In the genomic region with DNA sequence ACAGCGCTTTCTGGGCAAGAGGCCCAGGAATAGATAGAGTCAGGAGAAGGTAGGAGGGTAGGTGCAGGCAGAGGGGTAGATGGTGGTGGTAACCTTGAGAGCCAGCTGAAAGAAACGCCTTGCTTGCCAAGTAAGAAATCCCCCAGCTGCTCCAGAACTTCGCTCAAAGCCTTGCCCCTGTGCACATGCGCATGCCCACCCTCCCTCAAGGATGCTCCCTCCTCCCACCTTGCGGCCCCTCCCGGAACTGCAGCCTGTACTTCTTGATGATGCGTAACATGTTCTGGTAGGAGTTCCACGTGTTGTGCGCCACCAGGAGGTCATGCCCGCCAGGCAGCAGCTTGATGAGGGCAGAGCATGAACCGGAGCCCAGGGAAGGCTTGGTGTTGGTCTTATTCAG, we compare ENCODE assay signal across 7 mouse cellular contexts. TPM values are rescaled to one million over a fixed set of nuclear protein-coding genes. Genes with fewer than 3 reads are reported as not detected.
A peak's percentile ranks its signal among the peaks of the same experiment; 100 is the strongest.
DNase-seq lines count a peak whose midpoint lies in the region; ATAC-seq and TF ChIP-seq lines count a peak whose summit lies in the region.

No protein-coding gene starts in this region.

- no peak overlapping the region for H3K9ac ChIP-seq in midbrain, embryonic 11.5 days (ENCODE audit: low read length)
- H3K9ac ChIP-seq in midbrain, embryonic 13.5 days (replicated peaks): no peak overlapping the region
- no peak overlapping the region for H3K9ac ChIP-seq in stomach, postnatal 0 days (ENCODE audit: low read length)

- no peak for ATAC-seq in midbrain, embryonic 11.5 days (ENCODE audit: low FRiP score)
- no peak for ATAC-seq in midbrain, embryonic 13.5 days
- ATAC-seq in stomach, postnatal 0 days (ENCODE audit: low FRiP score, low TSS enrichment): no peak
- no peak for ATAC-seq in erythroid progenitor cell, adult 5-6 weeks (replicated peaks; ENCODE audit: low FRiP score, poor library complexity, severe bottlenecking)

- H3K4me1 ChIP-seq in midbrain, embryonic 11.5 days (ENCODE audit: control insufficient read depth, insufficient read depth, low read length): no peaks in the 10 kb centered on the region
- H3K4me1 ChIP-seq in midbrain, embryonic 13.5 days (replicated peaks): peaks cover 7% of the 10 kb centered on the region; the same call in 1 of the 2 replicates
- H3K4me1 ChIP-seq in stomach, postnatal 0 days (replicated peaks; ENCODE audit: control insufficient read depth, insufficient read depth): no peaks in the 10 kb centered on the region

- 0 out of 2 replicates have a peak, but pooled peaks cover 3% of the 10 kb centered on the region for H3K36me3 ChIP-seq in midbrain, embryonic 11.5 days (ENCODE audit: control insufficient read depth, insufficient read depth, low read length)
- H3K36me3 ChIP-seq in midbrain, embryonic 13.5 days: peaks cover 41% of the 10 kb centered on the region
- peaks cover 5% of the 10 kb centered on the region for H3K36me3 ChIP-seq in stomach, postnatal 0 days (ENCODE audit: control insufficient read depth, insufficient read depth, low read length)

- H3K4me2 ChIP-seq in midbrain, embryonic 11.5 days: no peak overlapping the region
- H3K4me2 ChIP-seq in midbrain, embryonic 13.5 days (replicated peaks): no peak overlapping the region
- H3K4me2 ChIP-seq in stomach, postnatal 0 days (replicated peaks; ENCODE audit: low read depth): no peak overlapping the region

- no peaks in the 10 kb centered on the region for H3K27me3 ChIP-seq in midbrain, embryonic 11.5 days (ENCODE audit: control insufficient read depth, insufficient read depth, low read length)
- H3K27me3 ChIP-seq in midbrain, embryonic 13.5 days: no peaks in the 10 kb centered on the region
- H3K27me3 ChIP-seq in stomach, postnatal 0 days (ENCODE audit: control insufficient read depth, insufficient read depth, low read length): no peaks in the 10 kb centered on the region

- peak; percentile 49 for DNase-seq in heart, postnatal 4 days
- DNase-seq in heart, adult 8-10 months (ENCODE audit: low spot score): no peak
- DNase-seq in midbrain, embryonic 11.5 days (ENCODE audit: low spot score, missing footprints): peak; percentile 90
- DNase-seq in embryo, embryonic 10.5 days (ENCODE audit: low spot score): peak; percentile 70
- DNase-seq in stomach, postnatal 0 days (ENCODE audit: low spot score): no peak

- H3K27ac ChIP-seq in midbrain, embryonic 11.5 days (ENCODE audit: low read depth, low read length): no peak overlapping the region
- no peak overlapping the region for H3K27ac ChIP-seq in midbrain, embryonic 13.5 days
- no peak overlapping the region for H3K27ac ChIP-seq in stomach, postnatal 0 days (replicated peaks)

- WGBS in midbrain, embryonic 11.5 days: 61% methylated on average over 11 of the region's 11 CpGs
- WGBS in midbrain, embryonic 13.5 days: 68% methylated on average over 11 of the region's 11 CpGs
- 70% methylated on average over 11 of the region's 11 CpGs for WGBS in stomach, postnatal 0 days

- peak; percentile 68 for TF ChIP-seq CTCF in stomach, postnatal 0 days (IDR thresholded peaks at IDR 0.05; ENCODE audit: low read depth)

- H3K4me3 ChIP-seq in midbrain, embryonic 11.5 days (ENCODE audit: low read depth, low read length): no peak overlapping the region
- H3K4me3 ChIP-seq in midbrain, embryonic 13.5 days (replicated peaks): no peak overlapping the region
- H3K4me3 ChIP-seq in stomach, postnatal 0 days (ENCODE audit: low read depth, low read length): no peak overlapping the region

- H3K9me3 ChIP-seq in midbrain, embryonic 11.5 days (ENCODE audit: control insufficient read depth, low read length): no peaks in the 10 kb centered on the region
- H3K9me3 ChIP-seq in midbrain, embryonic 13.5 days: no peaks in the 10 kb centered on the region
- no peaks in the 10 kb centered on the region for H3K9me3 ChIP-seq in stomach, postnatal 0 days (ENCODE audit: control insufficient read depth, low read length)

- no peak for TF ChIP-seq EP300 in stomach, postnatal 0 days (optimal IDR thresholded peaks at IDR 0.05)

RNA-seq across cellular contexts. Expression of a gene that starts 11.0 kb away (rescaled TPM):
- total RNA-seq in heart, postnatal 4 days (2021): 10 to 100 TPM; 38.0 to 38.3 TPM
- 10 to 100 TPM; 46.7 to 54.2 (median 49.5) TPM for total RNA-seq in heart, adult 8-10 months (2022)
- polyA plus RNA-seq in midbrain, embryonic 11.5 days (2014; fragmentation: Nextera tagmentation; extraction: Ambion mirVana): 20.2 and 21.9 TPM in 2 replicates
- polyA plus RNA-seq in midbrain, embryonic 13.5 days (2015; fragmentation: Nextera tagmentation; extraction: Ambion mirVana): 25.1 and 29.3 TPM in 2 replicates
- polyA plus RNA-seq in stomach, postnatal 0 days (2015; fragmentation: Nextera tagmentation; extraction: Ambion mirVana): 42.6 and 45.9 TPM in 2 replicates
- total RNA-seq in erythroid progenitor cell, adult 5-6 weeks (2015; ENCODE audit: low replicate concordance): 1.1 and 2.1 TPM in 2 replicates
- 2.0 and 3.9 TPM in 2 replicates for total RNA-seq in erythroid progenitor cell, adult 5-6 weeks (2017; ENCODE audit: low replicate concordance)

RNA-seq across cellular contexts. Expression of a gene that starts 16.1 kb away (rescaled TPM):
- not detected for total RNA-seq in heart, postnatal 4 days (2021)
- total RNA-seq in heart, adult 8-10 months (2022): 1 to 10 TPM; 1.4 to 4.9 (median 1.7) TPM
- not detected in 2 replicates for polyA plus RNA-seq in midbrain, embryonic 11.5 days (2014; fragmentation: Nextera tagmentation; extraction: Ambion mirVana)
- 0.32 TPM in 1 of 2 replicates, not detected in the other for polyA plus RNA-seq in midbrain, embryonic 13.5 days (2015; fragmentation: Nextera tagmentation; extraction: Ambion mirVana)
- not detected in 2 replicates for polyA plus RNA-seq in stomach, postnatal 0 days (2015; fragmentation: Nextera tagmentation; extraction: Ambion mirVana)
- total RNA-seq in erythroid progenitor cell, adult 5-6 weeks (2015; ENCODE audit: low replicate concordance): not detected in 2 replicates
- not detected in 2 replicates for total RNA-seq in erythroid progenitor cell, adult 5-6 weeks (2017; ENCODE audit: low replicate concordance)

RNA-seq across cellular contexts. Expression of a gene that starts 18.5 kb away (rescaled TPM):
- total RNA-seq in heart, postnatal 4 days (2021): 1 to 10 TPM; 8.7 to 9.3 TPM
- total RNA-seq in heart, adult 8-10 months (2022): 10 to 100 TPM in 2 of 4 experiments, 1 to 10 TPM in 2; 8.2 to 12.4 (median 10.0) TPM
- polyA plus RNA-seq in midbrain, embryonic 11.5 days (2014; fragmentation: Nextera tagmentation; extraction: Ambion mirVana): 1.3 and 1.8 TPM in 2 replicates
- polyA plus RNA-seq in midbrain, embryonic 13.5 days (2015; fragmentation: Nextera tagmentation; extraction: Ambion mirVana): 2.3 and 2.4 TPM in 2 replicates
- polyA plus RNA-seq in stomach, postnatal 0 days (2015; fragmentation: Nextera tagmentation; extraction: Ambion mirVana): 4.9 and 5.2 TPM in 2 replicates
- 3.4 and 5.0 TPM in 2 replicates for total RNA-seq in erythroid progenitor cell, adult 5-6 weeks (2015; ENCODE audit: low replicate concordance)
- 3.0 and 6.7 TPM in 2 replicates for total RNA-seq in erythroid progenitor cell, adult 5-6 weeks (2017; ENCODE audit: low replicate concordance)

RNA-seq across cellular contexts. Expression of a gene that starts 19.8 kb away (rescaled TPM):
- 10 to 100 TPM; 12.2 to 12.4 TPM for total RNA-seq in heart, postnatal 4 days (2021)
- 10 to 100 TPM in 1 of 4 experiments, 1 to 10 TPM in 3; 8.6 to 11.4 (median 9.5) TPM for total RNA-seq in heart, adult 8-10 months (2022)
- 4.2 TPM in 2 replicates for polyA plus RNA-seq in midbrain, embryonic 11.5 days (2014; fragmentation: Nextera tagmentation; extraction: Ambion mirVana)
- 6.8 and 9.5 TPM in 2 replicates for polyA plus RNA-seq in midbrain, embryonic 13.5 days (2015; fragmentation: Nextera tagmentation; extraction: Ambion mirVana)
- polyA plus RNA-seq in stomach, postnatal 0 days (2015; fragmentation: Nextera tagmentation; extraction: Ambion mirVana): 16.2 and 16.8 TPM in 2 replicates
- 4.2 TPM in 1 of 2 replicates, not detected in the other for total RNA-seq in erythroid progenitor cell, adult 5-6 weeks (2015; ENCODE audit: low replicate concordance)
- total RNA-seq in erythroid progenitor cell, adult 5-6 weeks (2017; ENCODE audit: low replicate concordance): 2.7 and 4.8 TPM in 2 replicates

Comparison
In these comparisons a context has a peak if more than half of its experiments do, and no peak if none do; other contexts are left out.
1. DNase-seq: peak in heart, postnatal 4 days (single experiment), midbrain, embryonic 11.5 days (single experiment) and embryo, embryonic 10.5 days (single experiment); none in heart, adult 8-10 months (single experiment) and stomach, postnatal 0 days (single experiment).
2. RNA of a gene that starts 11.0 kb away (total RNA-seq): 46.7 to 54.2 TPM in heart, adult 8-10 months and 38.0 to 38.3 TPM in heart, postnatal 4 days; 1.1 to 3.9 TPM in erythroid progenitor cell, adult 5-6 weeks; every median in the first group is over 4 times any median in the second.